29 mouse cellular contexts compared by ENCODE assay signal in the genomic region with DNA sequence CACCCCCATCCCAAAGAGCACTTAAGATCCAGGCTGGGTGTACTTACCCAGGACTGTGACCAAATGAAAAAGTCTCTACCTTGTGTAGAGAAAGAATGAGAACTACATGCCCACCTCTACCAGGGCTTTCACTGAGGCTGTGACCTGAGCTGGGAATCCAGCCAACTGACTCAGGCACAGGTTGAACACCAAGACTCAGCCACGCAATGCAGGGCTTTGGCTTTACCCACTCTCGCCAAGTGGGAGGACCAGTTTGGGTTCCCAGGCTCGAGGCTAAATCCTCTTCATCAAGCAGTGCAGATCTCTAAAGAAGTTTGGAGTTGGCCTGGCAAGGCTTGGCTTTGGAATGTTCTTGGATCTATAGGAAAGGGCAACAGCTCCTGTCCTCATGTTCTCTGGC. TPM values are rescaled to one million over a fixed set of nuclear protein-coding genes. Genes with fewer than 3 reads are reported as not detected.
"Had no signal": no experiment of that assay in that cellular context is flagged by ENCODE, and none has a peak within 500 bp of the region (broad histone marks: within the 10 kb centered on the region; RNA-seq: fewer than 3 reads in every experiment).

No protein-coding gene starts in this region.

- H3K4me3 ChIP-seq: gastrocnemius, adult 2 months; heart, adult 2 months; heart, embryonic 13.5 days; heart, embryonic 15.5 days; hindbrain, embryonic 13.5 days; hindbrain, embryonic 15.5 days; layer of hippocampus, adult 2 months; left cerebral cortex, adult 2 months; limb, embryonic 13.5 days; limb, embryonic 15.5 days; liver, embryonic 12.5 days had no signal

- H3K4me1 ChIP-seq: heart, embryonic 15.5 days; limb, embryonic 13.5 days had no signal

- H3K36me3 ChIP-seq: heart, embryonic 13.5 days; heart, embryonic 15.5 days; hindbrain, embryonic 13.5 days; hindbrain, embryonic 15.5 days; limb, embryonic 13.5 days; limb, embryonic 15.5 days; liver, embryonic 12.5 days had no signal

- ATAC-seq: hindbrain, postnatal 0 days; intestine, embryonic 16.5 days; liver, embryonic 12.5 days had no signal

- H3K9ac ChIP-seq: heart, embryonic 13.5 days; heart, embryonic 15.5 days; hindbrain, embryonic 13.5 days; hindbrain, embryonic 15.5 days; limb, embryonic 13.5 days; limb, embryonic 15.5 days; liver, embryonic 12.5 days; liver, embryonic 14.5 days had no signal

- H3K9me3 ChIP-seq: heart, embryonic 13.5 days; heart, embryonic 15.5 days; hindbrain, embryonic 13.5 days; hindbrain, embryonic 15.5 days; limb, embryonic 13.5 days; limb, embryonic 15.5 days; liver, embryonic 12.5 days had no signal

- DNase-seq: gastrocnemius, adult 2 months; gastrocnemius, postnatal 10 days; gastrocnemius, postnatal 25 days; heart, adult 11 months; heart, adult 2 months; heart, postnatal 14 days; heart, postnatal 36 days; kidney, adult 11 months; kidney, adult 2 months; kidney, adult 9 months; kidney, postnatal 10 days; kidney, postnatal 25 days; kidney, postnatal 4 days had no signal

- H3K27me3 ChIP-seq: heart, embryonic 15.5 days; hindbrain, embryonic 15.5 days; limb, embryonic 13.5 days; limb, embryonic 15.5 days; liver, embryonic 12.5 days had no signal

- H3K4me2 ChIP-seq: heart, embryonic 11.5 days; heart, embryonic 13.5 days; heart, embryonic 15.5 days; hindbrain, embryonic 13.5 days; hindbrain, embryonic 15.5 days; limb, embryonic 13.5 days; limb, embryonic 15.5 days; liver, embryonic 12.5 days had no signal

- H3K27ac ChIP-seq: gastrocnemius, adult 2 months; heart, adult 2 months; heart, embryonic 13.5 days; heart, embryonic 15.5 days; hindbrain, embryonic 13.5 days; hindbrain, embryonic 15.5 days; hindbrain, postnatal 0 days; layer of hippocampus, adult 2 months; left cerebral cortex, adult 2 months; limb, embryonic 13.5 days; limb, embryonic 15.5 days; liver, embryonic 12.5 days; liver, embryonic 14.5 days had no signal

RNA-seq across cellular contexts. Expression of a gene that starts 20.6 kb away (rescaled TPM):
- polyA plus RNA-seq: heart, embryonic 11.5 days; heart, embryonic 13.5 days; heart, postnatal 0 days; intestine, embryonic 14.5 days; limb, embryonic 13.5 days; liver, adult 2 months had no signal
